Mouse (Mus musculus) CH12.LX (cell line): ENCODE data around the gene Srrm1. TPM values are rescaled to one million over a fixed set of nuclear protein-coding genes. Genes with fewer than 3 reads are reported as not detected.

Experiments used
- DNase-seq: peaks from one replicate; pipeline ENCODE4 v3.0.0-alpha.2; 2013; ENCODE audit errors: extremely low read depth
- H3K27ac ChIP-seq: 2 replicates; pipeline ENCODE4 v1.5.1; 2012; ENCODE audit warnings: low read depth, mild to moderate bottlenecking, control low read depth, moderate library complexity; ENCODE audit not compliant: insufficient read depth
- H3K27me3 ChIP-seq: replicated peaks from 2 replicates; pipeline ENCODE3; 2012; ENCODE audit warnings: inconsistent platforms
- H3K36me3 ChIP-seq, 2 experiments: replicated peaks in 1 of 2; 2 replicates each; pipeline versions ENCODE3 to v1.6.1; 2012; ENCODE audit warnings: inconsistent platforms in 1 of 2, low read length in 1 of 2, mild to moderate bottlenecking in 1 of 2, mixed read lengths in 1 of 2, moderate library complexity in 1 of 2; ENCODE audit not compliant: control insufficient read depth in 1 of 2, insufficient read depth in 1 of 2
- H3K4me1 ChIP-seq, 2 experiments: 2 replicates each; pipeline ENCODE4 v1.6.1; 2012; ENCODE audit warnings: inconsistent platforms in 1 of 2, moderate library complexity in 1 of 2; ENCODE audit not compliant: insufficient read depth in 2 of 2, control insufficient read depth in 1 of 2
- H3K4me2 ChIP-seq: 2 replicates; pipeline ENCODE4 v1.6.1; 2012; ENCODE audit warnings: low read depth, mild to moderate bottlenecking, control low read depth; ENCODE audit not compliant: poor library complexity, insufficient read depth, severe bottlenecking
- H3K4me3 ChIP-seq, 3 experiments: fragments of 150-350 bp in 1 of 3; sonication (generic) in 1 of 3; replicated peaks in 1 of 3; 2 replicates each; pipeline versions ENCODE3 to v1.5.1; 2011 to 2012; ENCODE audit warnings: low read depth in 2 of 3, low read length in 2 of 3, mild to moderate bottlenecking in 2 of 3, moderate library complexity in 2 of 3, control low read depth in 1 of 3, improper control_type of control experiment in 1 of 3, inconsistent platforms in 1 of 3, mixed read lengths in 1 of 3; ENCODE audit not compliant: poor library complexity in 1 of 3
- H3K79me2 ChIP-seq: replicated peaks from 2 replicates; pipeline ENCODE4 v1.6.1; 2012; ENCODE audit warnings: mild to moderate bottlenecking, moderate library complexity; ENCODE audit not compliant: control insufficient read depth, poor library complexity, insufficient read depth, severe bottlenecking; ENCODE audit errors: extremely low read depth
- H3K9ac ChIP-seq: 2 replicates; pipeline ENCODE4 v1.6.1; 2012; ENCODE audit warnings: low read depth, mild to moderate bottlenecking, control low read depth, moderate library complexity; ENCODE audit not compliant: insufficient read depth
- H3K9me3 ChIP-seq: replicated peaks from 2 replicates; pipeline ENCODE3; 2012; ENCODE audit warnings: low read length, inconsistent platforms, mixed read lengths
- BHLHE40 ChIP-seq: IDR thresholded peaks from 2 replicates; pipeline ENCODE4 v1.6.1; 2011; ENCODE audit warnings: mild to moderate bottlenecking, low read depth, low read length, improper control_type of control experiment
- CHD2 ChIP-seq: IDR thresholded peaks from 2 replicates; pipeline ENCODE4 v1.6.1; 2011; ENCODE audit warnings: low read length, improper control_type of control experiment
- CTCF ChIP-seq, 2 experiments: IDR thresholded peaks in 1 of 2; conservative IDR thresholded peaks in 1 of 2; 2 replicates each; pipeline ENCODE4 v1.5.1; 2011 to 2012; ENCODE audit warnings: low read depth in 2 of 2, low read length in 2 of 2, improper control_type of control experiment in 1 of 2, inconsistent platforms in 1 of 2, mild to moderate bottlenecking in 1 of 2, moderate library complexity in 1 of 2
- ELF1 ChIP-seq: IDR thresholded peaks from 2 replicates; pipeline ENCODE4 v1.6.1; 2014; ENCODE audit warnings: low read depth, mild to moderate bottlenecking, inconsistent platforms, low read length, improper control_type of control experiment
- EP300 ChIP-seq: IDR thresholded peaks from 2 replicates; pipeline ENCODE4 v1.6.1; 2011; ENCODE audit warnings: low read length, improper control_type of control experiment
- ETS1 ChIP-seq: conservative IDR thresholded peaks from 2 replicates; pipeline ENCODE4 v1.6.1; 2012; ENCODE audit warnings: low read depth, mild to moderate bottlenecking, inconsistent platforms, low read length, improper control_type of control experiment, moderate library complexity
- GABPA ChIP-seq: IDR thresholded peaks from 2 replicates; pipeline ENCODE4 v1.6.1; 2012; ENCODE audit warnings: low read depth, low read length, improper control_type of control experiment, inconsistent platforms; ENCODE audit not compliant: insufficient replicate concordance
- HCFC1 ChIP-seq: IDR thresholded peaks from 2 replicates; pipeline ENCODE4 v1.6.1; 2012; ENCODE audit warnings: low read depth, mild to moderate bottlenecking, inconsistent platforms, low read length, improper control_type of control experiment
- IRF4 ChIP-seq: IDR thresholded peaks from 2 replicates; pipeline ENCODE4 v1.6.1; 2014; ENCODE audit warnings: low read depth, mild to moderate bottlenecking, inconsistent platforms, low read length, improper control_type of control experiment
- JUN ChIP-seq: IDR thresholded peaks from 2 replicates; pipeline ENCODE4 v1.6.1; 2011; ENCODE audit warnings: low read depth, mild to moderate bottlenecking, low read length, improper control_type of control experiment, moderate library complexity; ENCODE audit not compliant: insufficient read depth
- JUND ChIP-seq: conservative IDR thresholded peaks from 2 replicates; pipeline ENCODE4 v1.6.1; 2011; ENCODE audit warnings: low read depth, low read length, improper control_type of control experiment
- KAT2A ChIP-seq: IDR thresholded peaks from 2 replicates; pipeline ENCODE4 v1.6.1; 2012; ENCODE audit warnings: low read length, improper control_type of control experiment, inconsistent platforms; ENCODE audit not compliant: insufficient replicate concordance
- MAFK ChIP-seq: IDR thresholded peaks from 2 replicates; pipeline ENCODE4 v1.6.1; 2011; ENCODE audit warnings: low read length, improper control_type of control experiment; ENCODE audit not compliant: insufficient replicate concordance
- MAX ChIP-seq: IDR thresholded peaks from 2 replicates; pipeline ENCODE4 v1.6.1; 2011; ENCODE audit warnings: low read length, improper control_type of control experiment
- MEF2A ChIP-seq: IDR thresholded peaks from 2 replicates; pipeline ENCODE4 v1.6.1; 2014; ENCODE audit warnings: low read depth, mild to moderate bottlenecking, inconsistent platforms, low read length, improper control_type of control experiment, borderline replicate concordance
- MXI1 ChIP-seq: IDR thresholded peaks from 2 replicates; pipeline ENCODE4 v1.6.1; 2011; ENCODE audit warnings: mild to moderate bottlenecking, low read depth, low read length, improper control_type of control experiment
- MYC ChIP-seq: IDR thresholded peaks from 2 replicates; pipeline ENCODE4 v1.6.1; 2011; ENCODE audit warnings: low read depth, mild to moderate bottlenecking, improper control_type of control experiment, low read length
- NELFE ChIP-seq: IDR thresholded peaks from 2 replicates; pipeline ENCODE4 v1.6.1; 2011; ENCODE audit warnings: low read depth, low read length, improper control_type of control experiment
- NRF1 ChIP-seq: IDR thresholded peaks from 2 replicates; pipeline ENCODE4 v1.6.1; 2014; ENCODE audit warnings: low read depth, mild to moderate bottlenecking, inconsistent platforms, low read length, improper control_type of control experiment, moderate library complexity
- POLR2A ChIP-seq: IDR thresholded peaks from 2 replicates; pipeline ENCODE4 v1.6.1; 2011; ENCODE audit warnings: low read depth, mild to moderate bottlenecking, improper control_type of control experiment, low read length
- POLR2AphosphoS2 ChIP-seq: IDR thresholded peaks from 2 replicates; pipeline ENCODE4 v1.6.1; 2011; ENCODE audit warnings: low read depth, low read length, improper control_type of control experiment
- RAD21 ChIP-seq: IDR thresholded peaks from 2 replicates; pipeline ENCODE4 v1.6.1; 2011; ENCODE audit warnings: low read depth, mild to moderate bottlenecking, low read length, improper control_type of control experiment, moderate library complexity
- RCOR1 ChIP-seq: conservative IDR thresholded peaks from 2 replicates; pipeline ENCODE4 v1.6.1; 2012; ENCODE audit warnings: low read depth, mild to moderate bottlenecking, inconsistent platforms, low read length, improper control_type of control experiment
- SIN3A ChIP-seq: IDR thresholded peaks from 2 replicates; pipeline ENCODE4 v1.6.1; 2012; ENCODE audit warnings: low read length, improper control_type of control experiment, inconsistent platforms
- SMC3 ChIP-seq: IDR thresholded peaks from 2 replicates; pipeline ENCODE4 v1.6.1; 2011; ENCODE audit warnings: low read depth, low read length, improper control_type of control experiment
- TBP ChIP-seq: conservative IDR thresholded peaks from 2 replicates; pipeline ENCODE4 v1.6.1; 2011; ENCODE audit warnings: low read depth, low read length, improper control_type of control experiment
- TCF12 ChIP-seq: IDR thresholded peaks from 2 replicates; pipeline ENCODE4 v1.6.1; 2014; ENCODE audit warnings: low read depth, mild to moderate bottlenecking, inconsistent platforms, low read length, improper control_type of control experiment
- UBTF ChIP-seq: IDR thresholded peaks from 2 replicates; pipeline ENCODE4 v1.6.1; 2012; ENCODE audit warnings: low read depth, mild to moderate bottlenecking, inconsistent platforms, low read length, improper control_type of control experiment, moderate library complexity
- USF1 ChIP-seq: IDR thresholded peaks from 2 replicates; pipeline ENCODE4 v1.6.1; 2014; ENCODE audit warnings: low read depth, mild to moderate bottlenecking, inconsistent platforms, low read length, improper control_type of control experiment
- USF2 ChIP-seq: conservative IDR thresholded peaks from 2 replicates; pipeline ENCODE4 v1.6.1; 2011; ENCODE audit warnings: low read depth, low read length, improper control_type of control experiment
- ZC3H11A ChIP-seq: IDR thresholded peaks from 2 replicates; pipeline ENCODE4 v1.6.1; 2012; ENCODE audit warnings: low read depth, mild to moderate bottlenecking, inconsistent platforms, low read length, improper control_type of control experiment
- ZKSCAN1 ChIP-seq: IDR thresholded peaks from 2 replicates; pipeline ENCODE4 v1.6.1; 2012; ENCODE audit warnings: low read depth, inconsistent platforms, low read length, improper control_type of control experiment, borderline replicate concordance
- ZMIZ1 ChIP-seq: IDR thresholded peaks from 2 replicates; pipeline ENCODE4 v1.6.1; 2012; ENCODE audit warnings: low read depth, mild to moderate bottlenecking, inconsistent platforms, low read length, improper control_type of control experiment
- ZNF384 ChIP-seq: IDR thresholded peaks from 2 replicates; pipeline ENCODE4 v1.6.1; 2012; ENCODE audit warnings: low read depth, low read length, improper control_type of control experiment, inconsistent platforms
- dilution Hi-C: fragments of 300-500 bp; cut with MboI; formaldehyde crosslinking; loops from 2 replicates; pipeline ENCODE4 v1.14.3; 2020; ENCODE audit warnings: low sequenced_read_pairs; ENCODE audit not compliant: extremely low pct_unique_long_range_greater_than_20kb, extremely low pct_ligation_motif_present
- in situ Hi-C: fragments of 300-500 bp; cut with MboI; formaldehyde crosslinking; loops from 3 replicates; pipeline ENCODE4 v1.14.3; 2019; ENCODE audit warnings: low sequenced_read_pairs, low pct_ligation_motif_present, low pct_unique_long_range_greater_than_20kb, mixed read lengths
- polyA plus RNA-seq: library from polyadenylated mRNA; unstranded; fragments of >175 nt; gene quantifications from 2 replicates; pipeline ENCODE4 v1.2.1, GENCODE M21; 2012; ENCODE audit warnings: low read depth; ENCODE audit not compliant: insufficient read length
- total RNA-seq, 2 experiments: library from RNA; depleted of rRNA; stranded (reverse); fragments of 300-350 nt in 1 of 2; fragments of >200 nt in 1 of 2; gene quantifications; 2 replicates each; pipeline ENCODE4 v1.2.3; 2012 to 2014

Srrm1 gene
- total and polyA plus RNA-seq, 3 experiments: 14.2 to 180 (median 23.6) TPM

- peak; percentile 92 for DNase-seq
- Histone ChIP-seq H3K79me2 (no peaks in the 10 kb centered on the region), H3K9me3 (peaks cover 16% of the 10 kb centered on the region), H3K9ac (peak overlapping the region; percentile 57), H3K4me2 (peak overlapping the region; percentile 94), H3K27ac (peak overlapping the region; percentile 99), H3K27me3 (no peaks in the 10 kb centered on the region), H3K36me3 (peaks cover 36 to 44% of the 10 kb centered on the region in 2 experiments), H3K4me1 (peaks cover 16 to 45% of the 10 kb centered on the region in 2 experiments), H3K4me3 (peak overlapping the region; percentile 21 to 34 (median 27))
- in situ Hi-C loops (loop anchor here (5.0 to 10.0 kb wide), 3 partner anchors 36 to 239 kb away; no protein-coding TSS in a partner anchor), dilution Hi-C loops (no loop called here)
- TF ChIP-seq CHD2 (peak; percentile 54; the same call in 1 of the 2 replicates), CTCF (conservative IDR thresholded peaks at IDR 0.05 in 1 of 2, IDR thresholded peaks at IDR 0.05 in 1 of 2; ENCODE audit: low read depth in 2 of 2, low read length in 2 of 2) (no peak), ZMIZ1 (no peak), USF1 (peak; percentile 51), IRF4 (peak; percentile 93), ZNF384 (0 out of 2 replicates have a peak, but pooled peaks have one; percentile 14), GABPA (no peak), ZKSCAN1 (no peak), HCFC1 (no peak; the same call in 1 of the 2 replicates), ELF1 (peak; percentile 35), MYC (peak; percentile 78), USF2 (no peak; the same call in 1 of the 2 replicates), ETS1 (peak; percentile 95), NRF1 (no peak), MEF2A (peak; percentile 80), JUND (no peak; the same call in 1 of the 2 replicates), TCF12 (peak; percentile 81; the same call in 1 of the 2 replicates), BHLHE40 (peak; percentile 90), ZC3H11A (no peak), MXI1 (no peak), POLR2AphosphoS2 (peak; percentile 44; the same call in 1 of the 2 replicates), POLR2A (peak; percentile 40; the same call in 1 of the 2 replicates), KAT2A (no peak), UBTF (no peak), SIN3A (peak; percentile 46), SMC3 (peak; percentile 36; the same call in 1 of the 2 replicates), TBP (no peak), JUN (peak; percentile 32; the same call in 1 of the 2 replicates), NELFE (no peak), EP300 (peak; percentile 86), RAD21 (no peak; the same call in 1 of the 2 replicates), RCOR1 (peak; percentile 48; the same call in 1 of the 2 replicates), MAFK (0 out of 2 replicates have a peak, but pooled peaks have one; percentile 52), MAX (peak; percentile 19; the same call in 1 of the 2 replicates)
These were observed 39.3 kb downstream of the Srrm1 start for GRCm38 (mm10) chr4:135313761-135314241.
